Mouse (Mus musculus) heart, embryonic 14.5 days (tissue): ENCODE measurements around the gene Stag1. TPM values are rescaled to one million over a fixed set of nuclear protein-coding genes. Genes with fewer than 3 reads are reported as not detected.

Experiments used
- ATAC-seq: fragments of 200-750 bp; cut with Nextera tagmentation; 2 replicates; pipeline ENCODE4 v1.8.0; 2017; ENCODE audit warnings: low read depth, moderate TSS enrichment; ENCODE audit not compliant: insufficient number of reproducible peaks, insufficient read depth, low FRiP score
- H3K27ac ChIP-seq, 2 experiments: fragments of 200-500 bp in 1 of 2; fragments of 300-500 bp in 1 of 2; sonication (generic) in 1 of 2; replicated peaks in 1 of 2; 2 replicates each; pipeline ENCODE4 v1.5.1; 2012 to 2014; ENCODE audit warnings: low read depth in 2 of 2, low read length in 2 of 2, control low read depth in 1 of 2, mild to moderate bottlenecking in 1 of 2, mixed read lengths in 1 of 2; ENCODE audit not compliant: control insufficient read depth in 1 of 2, insufficient read depth in 1 of 2
- H3K27me3 ChIP-seq: fragments of 300-500 bp; sonication (generic); 2 replicates; pipeline ENCODE4 v1.6.1; 2014; ENCODE audit warnings: mild to moderate bottlenecking, low read length, control low read depth; ENCODE audit not compliant: control insufficient read depth, insufficient read depth
- H3K36me3 ChIP-seq: fragments of 300-500 bp; sonication (generic); 2 replicates; pipeline ENCODE4 v1.6.1; 2014; ENCODE audit warnings: mild to moderate bottlenecking, control low read depth, low read length, mixed read lengths; ENCODE audit not compliant: control insufficient read depth, insufficient read depth
- H3K4me1 ChIP-seq, 2 experiments: fragments of 200-500 bp in 1 of 2; fragments of 300-500 bp in 1 of 2; sonication (generic) in 1 of 2; 2 replicates each; pipeline ENCODE4 v1.6.1; 2012 to 2014; ENCODE audit warnings: low read length in 2 of 2, control low read depth in 1 of 2, mixed read lengths in 1 of 2; ENCODE audit not compliant: control insufficient read depth in 2 of 2, insufficient read depth in 2 of 2
- H3K4me2 ChIP-seq: fragments of 300-500 bp; sonication (generic); 2 replicates; pipeline ENCODE4 v1.6.1; 2014; ENCODE audit warnings: mild to moderate bottlenecking, low read length
- H3K4me3 ChIP-seq, 2 experiments: fragments of 200-500 bp in 1 of 2; fragments of 300-500 bp in 1 of 2; sonication (generic) in 1 of 2; 2 replicates each; pipeline ENCODE4 v1.5.1; 2012 to 2014; ENCODE audit warnings: low read length in 2 of 2, mild to moderate bottlenecking in 2 of 2, control low read depth in 1 of 2, low read depth in 1 of 2, moderate library complexity in 1 of 2; ENCODE audit not compliant: control insufficient read depth in 1 of 2, insufficient read depth in 1 of 2
- H3K9ac ChIP-seq: fragments of 300-500 bp; sonication (generic); 2 replicates; pipeline ENCODE4 v1.6.1; 2014; ENCODE audit warnings: mild to moderate bottlenecking, low read length
- H3K9me3 ChIP-seq: fragments of 300-500 bp; sonication (generic); 2 replicates; pipeline ENCODE4 v1.6.1; 2016; ENCODE audit warnings: low read length, control low read depth; ENCODE audit not compliant: control insufficient read depth
- WGBS: fragments of 180-500 bp; shearing (Covaris S2); extraction: QIAGEN DNeasy Blood & Tissue Kit; methylation state at CpG from one replicate; pipeline ENCODE4 v1.1.7; 2014; 5-methylcytosine and 5-hydroxymethylcytosine counted together
- polyA plus RNA-seq: library from polyadenylated mRNA; unstranded; fragments of >200 nt; fragmentation: Nextera tagmentation; extraction: Ambion mirVana; gene quantifications from 2 replicates; pipeline ENCODE4 v1.2.1, GENCODE M21; 2014

The Stag1 gene
- polyA plus RNA-seq, 1 experiment from 2014 or later: 34.8 TPM

- no peaks in the 10 kb centered on the region for H3K36me3 ChIP-seq
- H3K4me2 ChIP-seq: no peak overlapping the region
- H3K27ac ChIP-seq: no peak overlapping the region
- peaks cover 0 to 5% of the 10 kb centered on the region in 2 experiments; a peak in 1 of 4 replicates for H3K4me1 ChIP-seq
- H3K9me3 ChIP-seq: no peaks in the 10 kb centered on the region
- no peaks in the 10 kb centered on the region for H3K27me3 ChIP-seq
- no peak overlapping the region for H3K4me3 ChIP-seq
- no peak overlapping the region for H3K9ac ChIP-seq
- no peak for ATAC-seq
- 84% methylated on average over 3 of the region's 3 CpGs for WGBS
These were observed 16.0 kb downstream of the Stag1 start for GRCm38 (mm10) chr9:100613501-100614071.

GRCm38 (mm10) chr9:100616947-100617346, 19.3 kb downstream of the Stag1 start:
- Histone ChIP-seq H3K9ac (no peak overlapping the region), H3K9me3 (no peaks in the 10 kb centered on the region), H3K4me1 (peaks cover 0 to 5% of the 10 kb centered on the region in 2 experiments; a peak in 1 of 4 replicates), H3K27ac (no peak overlapping the region), H3K27me3 (no peaks in the 10 kb centered on the region), H3K36me3 (no peaks in the 10 kb centered on the region), H3K4me2 (no peak overlapping the region), H3K4me3 (no peak overlapping the region)
- ATAC-seq: no peak
- 41% methylated on average over 11 of the region's 11 CpGs for WGBS

GRCm38 (mm10) chr9:100626258-100626657, 28.7 kb downstream of the Stag1 start:
- H3K27ac ChIP-seq: no peak overlapping the region
- 75% methylated on average over 2 of the region's 2 CpGs for WGBS
- H3K4me3 ChIP-seq: no peak overlapping the region
- ATAC-seq: no peak
- no peaks in the 10 kb centered on the region for H3K36me3 ChIP-seq
- H3K4me2 ChIP-seq: no peak overlapping the region
- H3K9me3 ChIP-seq: no peaks in the 10 kb centered on the region
- H3K9ac ChIP-seq: no peak overlapping the region
- no peaks in the 10 kb centered on the region for H3K4me1 ChIP-seq
- no peaks in the 10 kb centered on the region for H3K27me3 ChIP-seq

- peaks cover 2 to 17% of the 10 kb centered on the region in 2 experiments; a peak in 3 of 4 replicates for H3K4me1 ChIP-seq
- ATAC-seq: no peak
- H3K36me3 ChIP-seq: no peaks in the 10 kb centered on the region
- no peak overlapping the region for H3K4me3 ChIP-seq
- no peak overlapping the region for H3K9ac ChIP-seq
- H3K27ac ChIP-seq: no peak overlapping the region
- H3K4me2 ChIP-seq: no peak overlapping the region
- WGBS: 92% methylated on average over 2 of the region's 2 CpGs
- no peaks in the 10 kb centered on the region for H3K9me3 ChIP-seq
- H3K27me3 ChIP-seq: no peaks in the 10 kb centered on the region
These were observed 43.2 kb downstream of the Stag1 start for GRCm38 (mm10) chr9:100640754-100641153.

GRCm38 (mm10) chr9:100641391-100642085, 43.9 kb downstream of the Stag1 start:
- Histone ChIP-seq H3K4me2 (peak overlapping the region; percentile 74), H3K9me3 (no peaks in the 10 kb centered on the region), H3K27me3 (no peaks in the 10 kb centered on the region), H3K27ac (peak overlapping the region; percentile 42 to 95; a peak in 3 of 4 replicates), H3K4me3 (peak overlapping the region in 1 of 2 experiments; percentile 87; a peak in 2 of 4 replicates), H3K9ac (peak overlapping the region; percentile 71), H3K36me3 (no peaks in the 10 kb centered on the region), H3K4me1 (peaks cover 2 to 17% of the 10 kb centered on the region in 2 experiments; a peak in 3 of 4 replicates)
- WGBS: 62% methylated on average over 6 of the region's 6 CpGs
- no peak for ATAC-seq

- Histone ChIP-seq H3K36me3 (no peaks in the 10 kb centered on the region), H3K4me1 (peaks cover 2 to 17% of the 10 kb centered on the region in 2 experiments; a peak in 3 of 4 replicates), H3K27me3 (no peaks in the 10 kb centered on the region), H3K4me3 (peak overlapping the region; percentile 87 to 88), H3K4me2 (peak overlapping the region; percentile 74), H3K9me3 (no peaks in the 10 kb centered on the region), H3K27ac (peak overlapping the region; percentile 95 to 99), H3K9ac (peak overlapping the region; percentile 71)
- no peak for ATAC-seq
- WGBS: under 1% methylated on average over 16 of the region's 16 CpGs
These were observed 44.7 kb downstream of the Stag1 start for GRCm38 (mm10) chr9:100642186-100642839.

- no peaks in the 10 kb centered on the region for H3K9me3 ChIP-seq
- ATAC-seq: peak; percentile 97
- H3K9ac ChIP-seq: peak overlapping the region; percentile 97
- under 1% methylated on average over 82 of the region's 97 CpGs for WGBS
- H3K27me3 ChIP-seq: no peaks in the 10 kb centered on the region
- H3K4me1 ChIP-seq: peaks cover 2 to 17% of the 10 kb centered on the region in 2 experiments; a peak in 3 of 4 replicates
- peak overlapping the region; percentile 87 to 88 for H3K4me3 ChIP-seq
- peak overlapping the region; percentile 95 to 99 for H3K27ac ChIP-seq
- H3K36me3 ChIP-seq: no peaks in the 10 kb centered on the region
- H3K4me2 ChIP-seq: peak overlapping the region; percentile 74
These were observed 45.5 kb downstream of the Stag1 start for GRCm38 (mm10) chr9:100642840-100643697.
